Mouse (Mus musculus): Measurements from ENCODE around the gene Ccpg1.

DNA sequence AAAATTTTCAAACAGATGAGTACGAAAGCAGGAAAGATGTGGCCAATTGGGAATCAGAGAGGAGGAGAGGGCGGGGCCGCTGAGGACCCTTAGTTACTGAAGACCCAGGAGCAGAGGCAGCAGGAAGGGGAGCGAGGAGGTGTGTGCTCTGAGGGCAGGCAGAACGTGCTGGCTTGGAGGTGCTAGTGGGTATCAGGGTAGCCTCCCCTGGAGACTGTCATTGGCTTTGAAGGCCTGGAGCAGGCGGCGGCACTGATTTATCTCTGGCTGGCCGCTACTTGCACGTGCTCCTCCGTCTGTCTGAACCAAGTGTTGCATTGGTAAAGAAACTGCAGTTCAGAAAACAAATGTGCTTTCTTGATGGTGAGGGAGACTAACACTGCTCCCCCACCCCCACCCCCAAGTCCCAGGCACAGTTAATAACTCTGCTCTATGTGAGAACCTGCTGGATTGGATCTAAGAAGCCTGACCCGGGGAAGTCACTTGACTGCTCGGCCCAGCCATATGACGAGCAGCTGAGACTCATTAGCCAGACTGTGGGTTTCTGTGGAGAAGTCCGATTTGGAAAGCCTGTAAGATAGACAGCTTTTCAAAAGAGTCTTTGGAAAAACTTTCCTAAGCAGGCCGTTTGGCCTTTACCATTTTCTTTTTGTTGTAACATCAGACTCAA lies 78.5 kb downstream of the Ccpg1 start:
- TF ChIP-seq CTCF (IDR thresholded peaks at IDR 0.05) (no peak), POLR2A (IDR thresholded peaks at IDR 0.05; ENCODE audit: insufficient read depth, low read depth, low read length) (no peak)

All from heart, adult 2 months (tissue).